Mouse (Mus musculus) lung, embryonic 14.5 days (tissue): ENCODE data around the gene Mcm8. TPM values are rescaled to one million over a fixed set of nuclear protein-coding genes. Genes with fewer than 3 reads are reported as not detected.

Source experiments
- ATAC-seq: fragments of 200-750 bp; cut with Nextera tagmentation; 2 replicates; pipeline ENCODE4 v1.8.0; 2017; ENCODE audit warnings: mild to moderate bottlenecking, moderate TSS enrichment, moderate library complexity; ENCODE audit not compliant: insufficient read depth
- DNase-seq: peaks from one replicate; pipeline ENCODE4 v3.0.0-alpha.2; 2015
- H3K27ac ChIP-seq: fragments of 300-500 bp; sonication (generic); 2 replicates; pipeline ENCODE4 v1.5.1; 2014; ENCODE audit warnings: low read depth, mild to moderate bottlenecking, moderate library complexity
- H3K27me3 ChIP-seq: fragments of 300-500 bp; sonication (generic); 2 replicates; pipeline ENCODE4 v1.6.1; 2014; ENCODE audit warnings: low read length, control low read depth; ENCODE audit not compliant: insufficient read depth
- H3K36me3 ChIP-seq: fragments of 300-500 bp; sonication (generic); 2 replicates; pipeline ENCODE4 v1.6.1; 2014; ENCODE audit warnings: control low read depth; ENCODE audit not compliant: insufficient read depth
- H3K4me1 ChIP-seq: fragments of 300-500 bp; sonication (generic); 2 replicates; pipeline ENCODE4 v1.6.1; 2014; ENCODE audit warnings: antibody characterized with exemption, control low read depth; ENCODE audit not compliant: insufficient read depth
- H3K4me2 ChIP-seq: fragments of 300-500 bp; sonication (generic); 2 replicates; pipeline ENCODE4 v1.6.1; 2014; ENCODE audit warnings: mild to moderate bottlenecking
- H3K4me3 ChIP-seq: fragments of 300-500 bp; sonication (generic); 2 replicates; pipeline ENCODE4 v1.5.1; 2014; ENCODE audit warnings: low read depth, low read length
- H3K9ac ChIP-seq: fragments of 300-500 bp; sonication (generic); 2 replicates; pipeline ENCODE4 v1.6.1; 2014
- H3K9me3 ChIP-seq: fragments of 300-500 bp; sonication (generic); 2 replicates; pipeline ENCODE4 v1.6.1; 2016; ENCODE audit warnings: low read depth, low read length, control low read depth
- CTCF ChIP-seq: IDR thresholded peaks from 2 replicates; pipeline ENCODE4 v1.5.1; 2016; ENCODE audit warnings: antibody characterized with exemption, low read depth
- WGBS: fragments of 180-500 bp; shearing (Covaris S2); extraction: QIAGEN DNeasy Blood & Tissue Kit; methylation state at CpG from one replicate; pipeline ENCODE4 v1.1.7; 2014; 5-methylcytosine and 5-hydroxymethylcytosine counted together
- polyA plus RNA-seq: library from polyadenylated mRNA; unstranded; fragments of >200 nt; fragmentation: Nextera tagmentation; extraction: Ambion mirVana; gene quantifications from 2 replicates; pipeline ENCODE4 v1.2.1, GENCODE M21; 2014

Gene Mcm8
- polyA plus RNA-seq, 1 experiment from 2014 or later, result 17.0 TPM

DNA sequence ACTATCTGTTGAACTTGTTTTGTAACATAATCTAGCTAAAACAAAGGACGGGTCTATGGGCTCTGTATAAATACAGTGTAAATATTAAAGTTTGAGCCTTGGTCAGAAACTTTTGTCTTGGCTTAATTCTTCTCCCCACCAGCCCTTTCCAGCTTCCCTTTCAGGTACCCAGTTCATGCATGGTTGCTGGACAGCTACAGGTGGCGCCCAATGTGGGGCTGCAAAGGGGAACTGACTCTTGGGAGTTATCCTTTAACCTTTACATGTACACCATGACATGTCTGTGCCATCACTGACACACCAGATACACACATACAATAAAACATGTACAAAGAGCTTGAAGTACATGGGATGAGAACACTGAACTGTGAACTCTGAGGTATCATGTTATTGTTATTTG lies 13.0 kb upstream of the Mcm8 start:
- Histone ChIP-seq H3K4me1 (no peaks in the 10 kb centered on the region), H3K36me3 (peaks cover 46% of the 10 kb centered on the region), H3K9me3 (no peaks in the 10 kb centered on the region), H3K4me2 (no peak overlapping the region), H3K4me3 (no peak overlapping the region), H3K27ac (no peak overlapping the region), H3K27me3 (no peaks in the 10 kb centered on the region), H3K9ac (no peak overlapping the region)
- ATAC-seq (no peak), DNase-seq (no peak)
- no peak for TF ChIP-seq CTCF
- 88% methylated on average over 2 of the region's 2 CpGs for WGBS

DNA sequence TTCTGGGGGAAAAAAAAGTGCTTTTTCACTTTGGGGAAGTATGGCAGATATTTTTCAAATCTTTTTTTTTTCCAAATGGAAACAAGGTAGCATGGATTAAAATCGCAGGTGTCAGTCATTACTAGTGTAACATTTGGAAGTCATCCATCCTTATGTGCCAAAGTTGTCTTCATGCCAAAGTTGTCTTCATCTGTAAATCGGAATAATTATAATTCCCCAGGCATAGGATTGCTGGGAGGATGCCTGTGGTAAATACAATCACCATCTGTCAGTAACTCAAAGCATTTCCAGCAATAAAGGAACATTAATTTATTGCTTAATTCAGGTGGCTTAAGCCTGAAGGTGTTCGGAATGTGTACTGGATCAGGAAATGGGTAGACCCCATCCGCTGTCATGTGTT lies 25.1 kb downstream of the Mcm8 start:
- Histone ChIP-seq H3K9ac (no peak overlapping the region), H3K4me1 (no peaks in the 10 kb centered on the region), H3K36me3 (peaks cover 35% of the 10 kb centered on the region; the same call in 1 of the 2 replicates), H3K4me2 (no peak overlapping the region), H3K4me3 (no peak overlapping the region), H3K9me3 (no peaks in the 10 kb centered on the region), H3K27me3 (no peaks in the 10 kb centered on the region), H3K27ac (no peak overlapping the region)
- no peak for TF ChIP-seq CTCF
- ATAC-seq (no peak), DNase-seq (no peak)
- WGBS, result 93% methylated on average over 4 of the region's 4 CpGs

DNA sequence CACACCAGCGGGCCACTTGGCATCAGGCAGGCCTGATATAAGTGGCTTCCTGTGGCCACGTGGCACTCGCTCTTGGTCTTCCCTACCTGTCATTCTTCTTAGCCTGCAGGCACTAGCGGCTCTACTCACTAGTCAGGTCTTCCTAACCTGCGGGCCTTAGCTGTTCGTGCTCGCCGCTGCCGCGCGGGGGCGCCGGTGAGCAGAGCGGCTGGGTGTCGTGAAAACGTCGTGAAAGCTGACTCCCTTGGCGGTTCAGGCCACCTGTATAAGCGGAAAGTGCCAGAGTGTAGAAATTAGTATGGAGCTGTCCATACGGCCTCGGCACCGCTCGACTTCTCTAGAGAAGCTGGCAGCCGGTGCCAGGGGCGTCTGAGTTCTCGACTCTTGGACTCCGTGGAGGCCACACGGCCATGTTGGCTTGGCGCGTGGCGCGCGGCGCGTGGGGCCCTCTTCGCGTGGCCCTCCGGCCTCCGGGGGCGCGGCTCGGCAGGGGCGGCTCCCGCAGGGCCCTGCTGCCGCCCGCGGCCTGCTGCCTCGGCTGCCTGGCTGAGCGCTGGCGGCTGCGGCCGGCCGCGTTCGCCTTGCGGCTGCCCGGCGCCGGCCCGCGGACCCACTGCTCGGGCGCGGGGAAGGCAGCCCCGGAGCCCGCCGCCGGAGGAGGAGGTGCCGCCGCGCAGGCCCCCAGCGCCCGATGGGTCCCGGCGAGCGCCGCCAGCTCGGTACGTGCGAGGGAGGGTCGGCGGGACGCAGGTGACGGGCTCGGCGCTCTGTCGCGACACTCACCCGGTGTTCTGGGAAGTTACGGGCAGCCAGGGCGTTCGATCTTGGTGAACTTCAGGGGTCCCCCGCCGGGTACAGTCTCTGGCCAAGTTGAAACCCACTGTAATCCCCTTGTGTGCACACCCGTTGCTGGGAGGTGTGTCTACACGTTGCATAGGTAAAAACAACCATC lies 30.7 kb downstream of the Mcm8 start, which contains the start of gene Crls1:
Gene Crls1, plus strand, starts transcription at position 260 of the 952 bp plus-strand sequence.
- Histone ChIP-seq H3K27me3 (no peaks in the 10 kb centered on the region), H3K36me3 (peaks cover 24% of the 10 kb centered on the region), H3K9ac (peak within 1 kb of the TSS; percentile 82), H3K4me2 (peak within 1 kb of the TSS; percentile 86), H3K4me3 (peak within 1 kb of the TSS; percentile 87), H3K27ac (peak within 1 kb of the TSS; percentile 77), H3K4me1 (0 out of 2 replicates have a peak, but pooled peaks cover 3% of the 10 kb centered on the region), H3K9me3 (no peaks in the 10 kb centered on the region)
- ATAC-seq (peak; percentile 92), DNase-seq (peak; percentile 95)
- under 1% methylated on average over 83 of the region's 96 CpGs for WGBS
- TF ChIP-seq CTCF, result peak; percentile 99

DNA sequence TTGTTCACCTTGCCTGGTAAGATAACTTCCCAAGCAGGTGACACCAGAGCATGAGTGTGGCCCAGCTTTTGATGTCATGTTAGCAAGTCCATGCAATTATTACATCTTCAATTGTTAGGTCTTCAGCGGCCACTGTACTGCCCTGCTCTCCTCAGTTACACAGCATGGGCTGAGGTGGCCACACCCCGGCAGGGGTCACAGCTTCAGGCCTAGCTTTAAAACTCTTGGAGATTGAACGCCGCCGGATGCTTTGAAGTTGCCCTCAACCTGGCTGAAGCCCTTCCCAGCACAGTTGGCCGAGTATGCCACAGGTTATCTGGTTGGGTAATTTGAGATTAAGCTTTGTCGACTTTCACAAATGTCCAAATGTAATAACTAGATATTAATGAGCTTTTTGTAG lies 31.6 kb downstream of the Mcm8 start:
- Histone ChIP-seq H3K27me3 (no peaks in the 10 kb centered on the region), H3K4me1 (0 out of 2 replicates have a peak, but pooled peaks cover 3% of the 10 kb centered on the region), H3K4me2 (peak overlapping the region; percentile 86), H3K9ac (peak overlapping the region; percentile 82), H3K9me3 (no peaks in the 10 kb centered on the region), H3K27ac (no peak overlapping the region), H3K36me3 (peaks cover 27% of the 10 kb centered on the region), H3K4me3 (peak overlapping the region; percentile 87)
- WGBS, result 20% methylated on average over 7 of the region's 7 CpGs
- no peak for TF ChIP-seq CTCF
- DNase-seq (peak; percentile 3), ATAC-seq (no peak)

DNA sequence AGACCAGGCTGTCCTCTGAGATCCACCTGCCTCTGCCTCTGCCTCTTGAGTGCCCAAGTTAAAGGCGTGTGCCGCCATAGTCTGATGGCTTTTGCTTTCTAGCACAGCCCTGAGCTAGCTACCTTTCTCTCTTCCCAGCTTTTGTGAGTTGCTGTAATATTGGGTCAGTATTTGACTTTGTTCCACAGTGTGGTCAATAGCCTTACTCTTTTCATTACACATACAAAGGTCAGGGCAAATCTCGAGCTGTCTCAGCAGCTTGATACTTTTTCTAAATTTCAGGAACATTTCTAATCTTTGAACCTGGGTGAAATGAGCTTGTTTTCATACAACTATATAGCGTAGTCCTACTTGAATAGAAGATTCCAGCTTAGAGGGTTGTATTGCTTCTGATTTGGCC lies 32.4 kb downstream of the Mcm8 start:
- Histone ChIP-seq H3K9me3 (no peaks in the 10 kb centered on the region), H3K27me3 (no peaks in the 10 kb centered on the region), H3K27ac (no peak overlapping the region), H3K36me3 (peaks cover 23% of the 10 kb centered on the region; the same call in 1 of the 2 replicates), H3K4me1 (0 out of 2 replicates have a peak, but pooled peaks cover 3% of the 10 kb centered on the region), H3K4me2 (peak overlapping the region; percentile 86; the same call in 1 of the 2 replicates), H3K4me3 (no peak overlapping the region), H3K9ac (no peak overlapping the region)
- DNase-seq, result no peak
- 90% methylated on average over 4 of the region's 4 CpGs for WGBS
- TF ChIP-seq CTCF, result no peak
- ATAC-seq, result no peak

DNA sequence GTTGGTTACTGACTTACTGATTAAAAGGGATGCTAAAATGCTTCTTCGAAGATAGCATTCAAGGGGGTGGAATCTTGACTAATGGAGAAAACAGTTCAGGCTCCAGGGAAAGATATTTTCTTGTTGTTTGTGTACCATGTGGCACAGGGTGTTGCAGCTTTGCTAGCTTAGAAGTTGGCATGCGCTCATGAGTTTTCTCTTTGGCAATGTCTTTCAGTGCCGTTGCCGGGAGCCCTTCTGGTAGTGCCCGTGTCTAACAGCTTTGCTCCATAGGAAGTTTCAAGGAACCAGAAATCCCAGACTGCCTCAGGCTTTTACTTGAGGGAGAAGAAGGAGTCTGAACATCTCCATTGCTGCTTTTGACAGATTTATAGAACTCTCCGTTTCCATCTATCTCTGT lies 33.2 kb downstream of the Mcm8 start:
- H3K4me1 ChIP-seq, result 0 out of 2 replicates have a peak, but pooled peaks cover 3% of the 10 kb centered on the region
- DNase-seq (no peak), ATAC-seq (no peak)
- H3K36me3 ChIP-seq, result peaks cover 22% of the 10 kb centered on the region; the same call in 1 of the 2 replicates
- no peak overlapping the region for H3K9ac ChIP-seq
- H3K27me3 ChIP-seq, result no peaks in the 10 kb centered on the region
- no peaks in the 10 kb centered on the region for H3K9me3 ChIP-seq
- H3K4me2 ChIP-seq, result no peak overlapping the region
- WGBS, result 89% methylated on average over 6 of the region's 6 CpGs
- H3K27ac ChIP-seq, result no peak overlapping the region
- TF ChIP-seq CTCF, result no peak
- H3K4me3 ChIP-seq, result no peak overlapping the region

DNA sequence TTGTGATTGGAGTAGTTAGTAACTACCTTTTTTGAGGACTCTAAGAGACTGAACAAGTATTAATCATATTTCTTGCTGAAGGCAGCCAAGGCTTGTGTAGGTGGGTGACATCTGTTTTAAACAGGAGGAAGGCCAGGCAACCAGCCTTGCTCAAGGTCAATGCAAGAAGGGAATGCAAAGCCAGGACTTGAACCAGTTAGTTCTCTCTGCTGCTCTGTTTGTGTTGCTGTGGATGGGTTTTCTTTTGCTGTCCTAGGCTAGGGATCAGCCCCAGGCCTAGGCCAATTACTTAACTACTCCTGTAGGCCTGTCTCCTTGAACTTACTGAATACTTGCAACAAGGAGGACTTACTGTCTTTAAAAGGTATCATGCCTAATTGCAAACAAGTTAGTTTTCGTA lies 37.1 kb downstream of the Mcm8 start:
- no peaks in the 10 kb centered on the region for H3K9me3 ChIP-seq
- DNase-seq (no peak), ATAC-seq (no peak)
- 87% methylated on average over 1 of the region's 1 CpGs for WGBS
- no peak overlapping the region for H3K4me3 ChIP-seq
- no peak overlapping the region for H3K9ac ChIP-seq
- no peak overlapping the region for H3K27ac ChIP-seq
- H3K4me1 ChIP-seq, result no peaks in the 10 kb centered on the region
- TF ChIP-seq CTCF, result no peak
- H3K36me3 ChIP-seq, result peaks cover 20% of the 10 kb centered on the region; the same call in 1 of the 2 replicates
- no peak overlapping the region for H3K4me2 ChIP-seq
- H3K27me3 ChIP-seq, result no peaks in the 10 kb centered on the region
